Mouse (Mus musculus) embryo, embryonic 10.5 days (tissue): ENCODE measurements around the gene Pnpla2.

Experiments
- DNase-seq: peaks from one replicate; pipeline ENCODE4 v3.0.0-alpha.2; 2015; ENCODE audit warnings: low spot score

Gene Pnpla2

DNA sequence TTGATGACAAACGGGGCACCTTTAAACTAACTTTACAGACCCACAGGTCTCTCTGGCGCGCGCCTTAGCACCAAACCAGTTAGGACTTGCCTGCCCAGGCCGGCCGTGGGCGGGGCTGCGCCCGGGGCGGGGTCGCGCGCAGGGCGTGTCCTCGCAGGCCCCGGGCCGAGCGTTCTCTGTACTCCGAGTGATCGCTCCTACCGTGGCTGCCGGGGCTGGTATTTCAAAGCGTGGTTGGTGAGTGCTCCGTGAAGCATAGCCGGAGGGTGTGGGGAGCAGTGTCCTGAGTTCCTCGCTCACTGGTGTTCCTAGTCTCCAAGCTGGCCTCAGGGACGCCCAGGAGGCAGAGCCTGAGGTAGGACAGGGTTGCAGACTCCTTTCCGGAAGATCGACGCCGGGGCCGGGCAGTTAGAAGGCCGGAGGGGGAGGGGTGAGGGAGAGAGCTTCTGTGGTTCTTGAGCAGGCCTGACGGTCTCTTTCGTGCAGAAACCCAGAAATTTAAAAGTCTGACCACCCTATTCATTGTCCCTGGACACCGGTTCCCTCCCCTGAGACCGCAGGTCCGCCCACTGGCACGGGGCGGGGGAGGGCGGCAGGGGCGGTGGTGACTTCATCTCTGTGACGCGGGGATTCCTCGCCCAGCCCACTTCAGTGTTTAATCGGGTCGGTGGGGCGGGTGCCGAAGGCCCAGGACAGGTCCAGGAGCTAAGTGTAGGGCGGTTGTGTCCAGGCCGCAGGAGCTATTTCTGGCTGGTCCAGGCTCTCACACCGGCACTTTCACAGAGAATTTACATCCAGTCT lies 12.4 kb downstream of the Pnpla2 start, which contains the start of gene Cd151:
Gene Cd151, plus strand, starts transcription at position 163 of the 801 bp plus-strand sequence.
- peak; percentile 89 for DNase-seq

DNA sequence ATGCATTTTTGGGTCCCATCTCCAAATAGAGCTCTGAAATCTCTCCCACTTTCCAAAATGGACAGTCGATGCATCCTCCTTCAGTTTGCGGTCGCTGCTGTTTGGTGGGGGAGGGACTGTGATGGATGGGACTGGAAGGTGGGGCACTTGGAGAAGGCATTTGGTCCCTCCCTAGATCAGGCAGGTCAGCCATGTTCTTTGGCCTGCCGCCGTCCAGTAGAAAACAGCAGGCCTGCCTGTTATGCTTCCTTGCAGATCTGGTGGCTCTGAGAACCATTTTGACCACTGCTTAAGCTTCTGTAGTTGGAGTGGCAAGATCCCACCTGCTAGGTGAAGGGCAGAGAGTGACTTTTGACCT lies 13.1 kb downstream of the Pnpla2 start:
- DNase-seq, result no peak

DNA sequence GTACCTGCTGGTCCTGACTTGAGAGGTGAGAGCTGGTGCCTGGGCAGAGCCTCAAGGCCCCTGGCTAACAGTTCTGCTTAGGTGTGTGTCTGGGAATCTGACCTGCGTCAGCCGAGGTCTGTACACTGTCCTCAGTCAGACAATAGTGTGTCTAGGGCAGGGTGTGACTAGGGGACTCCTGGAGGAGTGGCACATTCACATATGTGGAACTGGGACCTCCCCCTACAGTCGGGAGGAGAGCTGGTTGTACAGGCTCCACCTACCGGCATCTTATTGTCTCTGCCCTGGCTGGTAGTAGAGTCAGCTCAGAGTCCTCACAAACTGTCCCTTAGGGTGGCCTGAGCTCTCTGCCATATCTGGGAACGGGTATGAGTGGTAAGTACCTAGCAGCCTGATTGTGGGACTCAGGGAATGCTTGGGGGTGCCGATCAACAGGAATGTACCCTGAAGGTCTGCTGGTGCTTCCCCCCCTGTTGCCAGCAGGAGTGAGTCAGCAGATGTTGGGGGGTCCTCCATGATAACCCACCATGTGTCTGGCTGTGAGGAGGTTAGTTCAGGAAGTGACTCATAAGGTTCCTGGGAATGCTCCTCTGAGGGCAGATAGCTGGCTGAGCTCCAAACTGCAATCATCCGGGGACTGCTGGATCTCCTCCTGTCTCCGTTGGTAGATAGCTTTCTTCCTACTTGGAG lies 13.7 kb downstream of the Pnpla2 start:
- peak; percentile 88 for DNase-seq

DNA sequence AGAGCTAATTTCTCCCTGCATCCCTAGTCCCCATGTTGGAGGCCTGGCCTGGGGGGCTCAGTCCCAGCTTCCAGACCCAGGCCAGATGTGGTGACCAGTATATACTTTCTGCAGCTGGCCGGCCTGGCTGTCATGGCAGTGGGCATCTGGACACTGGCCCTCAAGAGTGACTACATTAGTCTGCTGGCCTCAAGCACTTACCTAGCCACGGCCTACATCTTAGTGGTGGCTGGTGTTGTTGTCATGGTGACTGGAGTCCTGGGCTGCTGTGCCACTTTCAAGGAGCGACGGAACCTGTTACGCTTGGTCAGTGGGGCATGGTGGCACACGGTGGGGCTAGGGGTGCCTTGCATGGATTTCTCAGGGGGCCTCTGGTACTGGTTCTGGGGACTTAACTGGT lies 14.4 kb downstream of the Pnpla2 start:
- DNase-seq, result no peak

DNA sequence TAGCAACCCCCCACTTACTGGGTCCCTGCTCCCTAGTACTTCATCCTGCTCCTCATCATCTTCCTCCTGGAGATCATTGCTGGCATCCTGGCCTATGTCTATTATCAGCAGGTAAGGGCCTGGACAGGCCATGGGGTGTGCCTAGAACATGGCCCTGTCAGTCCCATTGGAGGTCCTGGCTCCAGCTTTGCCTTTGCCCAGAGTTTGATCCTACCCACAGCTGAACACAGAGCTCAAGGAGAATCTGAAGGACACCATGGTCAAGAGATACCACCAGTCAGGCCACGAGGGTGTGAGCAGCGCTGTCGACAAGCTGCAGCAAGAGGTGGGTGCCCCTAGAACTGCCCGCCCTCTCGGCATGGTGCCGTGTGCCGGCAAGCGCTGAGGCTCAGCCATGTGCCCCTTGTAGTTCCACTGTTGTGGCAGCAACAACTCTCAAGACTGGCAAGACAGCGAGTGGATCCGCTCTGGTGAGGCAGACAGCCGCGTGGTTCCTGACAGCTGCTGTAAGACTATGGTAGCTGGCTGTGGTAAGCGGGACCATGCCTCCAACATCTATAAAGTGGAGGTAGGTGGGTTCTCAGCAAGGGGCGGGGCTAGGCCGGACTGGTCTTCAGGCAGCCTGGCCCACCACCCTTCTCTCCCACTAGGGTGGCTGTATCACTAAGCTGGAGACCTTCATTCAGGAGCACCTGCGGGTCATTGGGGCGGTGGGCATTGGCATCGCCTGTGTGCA lies 15.1 kb downstream of the Pnpla2 start:
- no peak for DNase-seq

DNA sequence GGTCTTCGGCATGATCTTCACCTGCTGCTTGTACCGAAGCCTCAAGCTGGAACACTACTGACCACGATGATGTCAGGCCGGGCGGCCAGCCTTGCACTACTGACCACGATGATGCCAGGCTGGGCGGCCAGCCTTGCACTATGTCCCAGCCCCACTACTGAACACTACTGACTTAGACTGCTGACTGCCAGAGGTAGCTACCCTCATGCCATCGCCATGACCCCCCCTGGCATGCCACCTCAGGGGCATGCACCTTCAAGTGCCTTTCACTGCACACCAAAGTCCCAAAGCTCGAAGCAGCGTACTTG lies 15.6 kb downstream of the Pnpla2 start:
- DNase-seq, result no peak

DNA sequence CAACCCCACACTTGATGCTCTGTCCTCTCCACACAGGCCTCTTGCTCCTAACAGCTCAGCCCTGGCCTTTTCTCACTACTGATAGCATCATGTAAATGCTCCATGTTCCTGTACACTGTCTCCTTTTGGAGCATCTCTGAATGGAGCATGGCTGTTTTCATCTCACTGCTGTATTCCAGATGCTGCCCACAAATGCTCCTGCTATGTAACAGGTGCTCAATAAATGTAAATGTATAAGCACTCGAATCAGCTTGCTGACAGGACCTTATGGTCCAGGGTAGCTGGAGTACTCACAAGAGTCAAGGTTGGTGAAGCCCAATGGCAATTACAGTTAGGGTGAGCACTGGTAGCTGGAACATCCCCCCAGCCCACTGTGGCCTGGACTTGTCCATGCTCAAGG lies 16.2 kb downstream of the Pnpla2 start:
- DNase-seq, result no peak

DNA sequence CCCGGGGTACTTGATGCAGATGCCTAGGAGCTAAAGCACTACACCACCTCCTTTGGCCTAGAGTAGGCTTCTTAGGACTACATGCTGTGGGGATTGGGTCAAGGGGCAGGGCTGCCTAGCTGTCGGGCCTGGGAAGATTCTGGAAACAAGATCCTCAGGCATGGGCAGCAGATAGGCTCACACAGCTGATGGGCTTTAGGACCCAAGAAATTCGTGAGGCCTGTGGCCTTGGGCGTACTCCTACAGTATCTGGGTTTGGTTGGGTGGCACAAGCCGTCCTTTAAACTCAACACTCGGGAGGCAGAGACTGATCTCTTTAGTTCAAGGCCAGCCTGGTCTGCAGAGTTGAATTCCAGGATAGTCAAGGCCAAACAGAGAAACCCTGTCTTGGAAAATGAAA lies 17.2 kb downstream of the Pnpla2 start:
- DNase-seq, result no peak

DNA sequence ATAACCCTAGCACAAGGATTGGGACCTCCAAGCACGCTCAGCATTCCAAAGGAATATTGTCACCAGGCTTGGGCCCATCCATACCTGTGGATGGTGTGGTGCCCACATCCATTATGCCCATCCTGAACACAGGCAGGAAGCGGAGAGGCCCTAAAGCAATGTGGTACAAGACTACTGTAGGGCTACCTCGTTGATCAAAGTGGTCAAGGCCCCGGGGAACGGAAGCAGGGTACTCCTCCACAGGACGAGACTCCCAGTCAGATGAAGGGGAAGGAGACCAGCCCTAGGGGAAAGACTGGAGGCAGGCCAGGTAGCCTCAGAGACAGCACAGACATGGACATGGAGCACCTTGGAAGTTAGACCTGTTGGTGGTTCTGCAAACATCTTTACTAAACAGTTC lies 17.8 kb downstream of the Pnpla2 start:
- DNase-seq, result no peak

DNA sequence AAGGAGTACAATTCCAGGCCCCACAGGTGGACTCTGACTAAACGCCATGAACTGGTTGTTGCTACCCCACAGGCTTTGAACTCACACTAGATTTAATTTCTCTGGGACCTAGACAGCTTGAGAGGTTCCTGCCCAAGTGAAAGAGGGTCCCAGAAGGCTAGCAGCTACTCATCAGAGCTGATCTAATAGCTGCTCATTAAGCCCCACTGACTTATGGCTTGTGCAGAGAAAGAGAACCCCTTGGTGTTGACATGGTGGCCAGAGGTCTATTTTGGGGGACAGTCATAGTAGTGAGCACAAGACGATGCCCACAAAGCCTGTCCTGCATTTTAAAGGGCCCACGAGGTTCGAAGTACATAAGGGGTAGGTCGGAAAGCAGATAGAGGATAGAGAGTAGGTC lies 19.2 kb downstream of the Pnpla2 start:
- no peak for DNase-seq

DNA sequence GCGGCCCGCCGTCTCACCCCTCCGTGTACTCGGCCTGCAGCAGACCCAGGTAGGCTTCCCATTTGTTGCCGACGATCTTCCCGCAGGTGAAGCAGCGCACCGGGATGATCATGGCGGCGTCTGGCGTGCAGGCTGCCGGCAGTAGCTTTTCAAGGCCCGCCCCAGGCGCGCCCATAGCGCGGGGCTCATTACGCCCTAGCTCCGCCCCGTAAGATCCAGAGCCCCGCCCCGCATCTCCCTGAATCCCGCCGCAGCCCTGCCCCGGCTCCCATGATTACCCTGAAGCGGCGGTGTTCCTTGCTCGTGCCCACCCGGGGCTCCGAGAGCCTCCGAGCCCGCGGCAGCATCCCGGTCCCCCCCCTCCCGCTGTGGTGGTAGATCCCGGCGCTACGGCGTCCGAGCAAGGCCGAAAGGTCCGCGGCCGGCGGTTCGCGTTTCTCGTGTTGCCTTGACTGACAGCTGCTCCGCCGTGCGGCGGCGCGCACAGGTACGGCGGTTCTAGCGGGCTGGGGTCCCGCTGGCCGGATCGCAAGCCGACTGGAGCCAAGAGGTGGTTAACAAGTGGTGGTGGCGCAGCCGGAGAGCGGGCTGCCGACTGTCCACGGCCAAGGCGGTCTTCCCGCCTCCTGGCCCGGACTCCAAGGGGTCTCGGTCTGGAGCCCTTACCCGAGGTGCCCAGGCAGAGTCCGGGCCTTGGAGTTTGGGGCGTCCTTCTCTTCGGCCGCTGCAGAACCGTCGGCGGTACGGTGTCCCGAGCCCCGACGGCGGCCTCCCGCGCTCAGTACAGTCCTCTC lies 20.2 kb downstream of the Pnpla2 start, which contains the start of the genes Polr2l and Tspan4:
Gene Polr2l, minus strand, starts transcription at position 122 of the 794 bp plus-strand sequence.
Gene Tspan4, plus strand, starts transcription at position 230 of the 794 bp plus-strand sequence.
- DNase-seq, result peak; percentile 89

DNA sequence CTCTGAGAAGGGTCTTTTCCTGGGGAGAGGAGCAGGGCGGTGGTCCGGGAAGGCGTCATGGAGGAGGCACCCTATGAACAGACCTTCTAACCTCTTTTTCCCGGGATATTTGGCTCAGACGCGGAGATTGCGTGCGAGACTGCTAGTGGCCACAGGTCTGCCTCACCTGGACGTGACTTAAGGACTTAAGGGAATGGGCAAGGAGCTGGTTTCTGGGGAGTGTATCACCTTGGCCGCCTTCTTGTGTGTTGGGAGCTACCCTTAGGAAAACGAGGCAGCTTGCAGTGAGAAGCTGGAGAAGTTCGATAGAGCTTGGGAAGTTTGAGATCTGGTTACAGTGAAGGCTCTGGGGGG lies 20.8 kb downstream of the Pnpla2 start:
- no peak for DNase-seq

DNA sequence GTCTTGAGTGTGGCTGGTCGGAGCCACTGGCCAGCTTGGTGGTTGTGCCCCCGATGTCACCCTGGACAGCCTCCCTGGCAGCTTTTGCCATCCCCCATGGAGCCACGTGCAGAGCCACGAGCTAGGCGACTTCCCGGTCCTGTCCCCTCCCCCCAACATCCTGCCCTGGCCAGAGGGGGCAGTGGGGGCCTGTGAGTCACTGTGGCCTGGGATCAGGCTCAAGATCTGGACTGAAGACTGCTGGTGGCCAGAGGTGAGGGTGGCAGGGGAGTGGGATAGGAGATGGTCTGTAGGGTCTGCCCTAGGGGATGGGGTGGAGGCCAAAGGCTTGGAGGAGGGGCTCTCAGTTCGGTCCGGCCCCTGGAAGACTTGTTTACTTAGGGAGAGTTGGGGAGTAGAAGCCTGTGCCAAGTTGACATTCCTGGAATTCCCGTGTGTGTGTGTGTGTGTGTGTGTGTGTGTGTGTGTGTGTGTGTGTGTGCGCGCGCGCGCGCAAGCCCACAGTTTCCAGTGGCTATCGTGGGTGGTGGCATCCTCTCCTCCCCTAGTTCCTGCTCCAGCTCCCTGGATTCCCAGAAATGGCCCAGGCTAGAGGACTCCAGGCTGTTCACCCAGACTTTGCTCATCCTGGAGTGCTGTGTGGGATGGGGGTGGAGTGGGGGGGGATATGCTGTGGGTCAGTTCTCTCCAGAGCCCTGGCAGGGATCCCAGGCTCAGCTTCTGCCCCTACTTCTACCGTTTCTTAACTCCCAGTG lies 21.4 kb downstream of the Pnpla2 start:
- DNase-seq, result peak; percentile 69

DNA sequence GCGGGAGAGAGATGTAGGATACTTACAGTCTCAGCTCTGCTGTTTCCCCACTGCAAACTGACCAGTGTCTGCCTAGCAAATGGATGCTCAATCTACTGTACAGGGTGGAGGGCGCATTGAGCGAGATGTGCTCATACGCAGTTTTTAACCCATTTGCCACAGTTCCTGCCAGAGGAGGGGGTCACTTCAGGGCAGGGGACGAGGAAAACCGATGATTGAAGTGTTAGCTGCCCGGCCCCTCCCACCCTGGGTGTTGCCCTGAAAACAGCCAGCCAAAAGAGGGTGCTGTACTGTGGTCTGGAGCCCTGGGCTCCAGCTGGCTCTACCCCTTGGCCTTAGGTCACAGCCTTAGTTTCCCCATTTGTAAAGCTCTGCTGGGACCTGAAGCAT lies 22.0 kb downstream of the Pnpla2 start:
- no peak for DNase-seq

DNA sequence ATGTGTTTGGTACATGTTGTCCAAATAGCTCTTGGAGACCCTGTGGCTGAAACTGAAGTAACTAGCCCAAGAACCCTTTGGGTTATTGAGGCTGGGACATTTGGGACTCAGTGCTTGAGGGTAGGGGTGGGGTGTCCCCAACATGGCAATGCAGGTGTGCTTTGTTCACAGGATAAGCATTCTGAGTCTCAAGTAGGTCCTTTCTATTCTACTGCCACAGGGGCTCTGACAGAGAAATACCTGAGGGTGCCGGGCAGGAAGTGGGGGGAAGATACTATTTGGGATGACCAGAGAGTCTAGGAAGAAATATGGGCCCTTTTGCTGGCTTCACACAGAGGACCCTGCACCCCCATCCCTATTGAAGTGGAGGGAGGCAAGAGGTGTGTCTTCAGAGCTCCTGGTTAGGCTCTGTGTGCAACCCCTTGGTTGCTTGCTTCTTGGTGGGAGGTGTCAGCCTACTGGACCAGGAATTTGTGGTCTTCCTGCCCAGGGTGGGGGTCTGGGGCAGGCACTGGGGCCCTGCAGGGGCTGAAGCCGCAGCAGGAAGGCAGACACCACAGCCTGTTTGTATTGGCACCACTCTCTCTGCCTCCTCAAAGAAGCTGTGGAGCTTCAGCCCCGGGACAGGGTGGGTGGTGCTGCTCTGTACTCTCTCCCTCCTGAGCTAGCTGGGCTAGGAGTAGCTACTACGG lies 22.7 kb downstream of the Pnpla2 start:
- DNase-seq, result no peak

DNA sequence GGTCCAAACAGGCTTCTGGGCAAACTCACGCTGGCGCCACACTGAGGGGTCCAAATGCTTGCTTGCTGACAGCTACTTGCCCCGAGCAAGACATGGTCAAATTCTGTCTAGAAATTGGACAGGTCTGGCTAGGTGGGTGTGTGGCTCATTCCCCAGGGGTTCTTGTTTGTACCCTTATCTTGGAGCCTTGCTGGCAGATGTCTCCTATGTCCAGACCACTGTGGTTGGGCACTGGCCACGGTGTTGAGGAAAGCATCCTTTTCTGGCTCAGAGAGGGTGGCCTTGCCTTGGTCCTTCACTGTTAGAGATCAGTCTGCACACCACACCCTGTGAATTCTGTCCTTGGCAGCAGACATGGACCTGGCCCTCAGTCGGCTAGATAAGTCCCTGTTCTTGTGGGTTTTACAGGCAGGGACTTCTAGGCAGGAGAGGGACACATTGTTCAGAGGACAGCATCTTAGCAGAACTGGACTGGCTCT lies 23.3 kb downstream of the Pnpla2 start:
- no peak for DNase-seq

DNA sequence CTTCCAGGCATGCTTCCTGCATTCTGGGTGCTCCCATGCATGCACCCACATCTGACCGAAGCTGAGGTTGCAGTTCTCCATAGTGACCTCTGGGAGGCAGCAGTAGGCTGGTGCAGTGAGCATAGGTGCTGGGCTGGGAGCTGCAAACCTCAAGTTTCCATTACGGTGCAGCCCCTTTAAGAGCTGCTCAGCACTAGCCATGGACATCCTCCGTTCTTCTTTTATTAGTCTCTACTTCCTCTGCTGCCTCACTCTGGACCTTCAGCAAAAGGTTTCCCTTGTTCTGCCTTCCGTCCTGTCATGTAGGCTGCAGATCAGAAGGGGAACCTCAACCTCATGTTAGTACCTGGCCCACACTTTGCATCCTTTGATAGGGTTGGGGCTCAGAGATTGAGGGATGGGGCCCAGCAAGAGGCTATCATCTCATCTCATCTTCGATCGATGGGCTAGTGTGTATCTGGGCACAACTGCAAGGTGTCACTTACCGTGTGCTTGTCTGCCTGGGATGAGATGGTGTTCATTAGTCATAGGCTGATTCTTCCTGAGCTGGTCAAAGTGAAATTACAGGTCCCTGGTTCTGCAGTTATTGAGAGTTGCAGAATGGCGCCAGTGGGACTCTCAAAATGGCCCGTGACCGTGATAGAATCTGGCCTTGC lies 26.0 kb downstream of the Pnpla2 start:
- peak; percentile 85 for DNase-seq

DNA sequence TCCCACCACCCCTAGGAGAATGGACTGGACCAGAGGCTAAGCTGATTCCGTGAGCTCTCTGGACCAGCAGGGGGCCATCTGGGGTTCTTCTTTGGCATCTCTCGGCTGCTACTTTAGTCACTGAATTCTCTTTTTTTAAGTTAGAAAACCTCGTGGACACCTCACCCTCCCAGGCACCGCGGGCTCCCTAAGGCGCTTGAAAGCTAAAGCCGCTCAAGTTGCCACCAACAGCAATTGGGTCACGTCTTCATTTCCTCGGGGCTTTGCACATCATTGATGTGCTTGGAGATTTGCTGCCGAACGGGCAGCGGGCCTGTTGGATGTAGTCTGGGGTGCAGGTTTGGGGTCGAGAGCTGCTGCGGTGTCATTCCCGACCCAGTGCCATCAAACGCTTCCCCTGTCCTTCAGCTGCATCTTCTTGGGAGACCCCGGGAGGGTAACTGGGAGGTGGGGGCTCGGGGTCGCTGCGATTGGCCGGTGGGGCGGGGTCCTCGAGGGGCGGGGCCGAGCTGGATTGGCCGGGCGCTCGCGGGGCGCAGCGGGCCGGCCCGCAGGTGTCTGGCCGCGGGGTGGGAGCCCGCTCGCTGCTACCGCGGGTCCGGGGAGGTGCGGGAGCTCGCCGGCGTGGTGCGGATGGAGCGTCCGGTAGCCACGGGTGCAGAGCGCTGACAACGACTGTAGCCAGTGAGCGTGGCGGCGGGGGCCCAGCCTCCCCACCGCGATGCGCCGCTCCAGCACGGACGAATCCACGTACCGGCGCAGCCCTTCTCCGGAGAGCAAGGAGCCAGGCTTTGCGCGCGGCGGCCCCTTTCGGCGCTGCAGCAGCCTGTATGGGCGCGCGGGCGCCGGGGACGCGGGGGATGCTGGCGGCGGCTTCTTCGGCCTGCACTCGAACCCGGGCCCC lies 26.8 kb downstream of the Pnpla2 start:
- DNase-seq, result peak; percentile 81

DNA sequence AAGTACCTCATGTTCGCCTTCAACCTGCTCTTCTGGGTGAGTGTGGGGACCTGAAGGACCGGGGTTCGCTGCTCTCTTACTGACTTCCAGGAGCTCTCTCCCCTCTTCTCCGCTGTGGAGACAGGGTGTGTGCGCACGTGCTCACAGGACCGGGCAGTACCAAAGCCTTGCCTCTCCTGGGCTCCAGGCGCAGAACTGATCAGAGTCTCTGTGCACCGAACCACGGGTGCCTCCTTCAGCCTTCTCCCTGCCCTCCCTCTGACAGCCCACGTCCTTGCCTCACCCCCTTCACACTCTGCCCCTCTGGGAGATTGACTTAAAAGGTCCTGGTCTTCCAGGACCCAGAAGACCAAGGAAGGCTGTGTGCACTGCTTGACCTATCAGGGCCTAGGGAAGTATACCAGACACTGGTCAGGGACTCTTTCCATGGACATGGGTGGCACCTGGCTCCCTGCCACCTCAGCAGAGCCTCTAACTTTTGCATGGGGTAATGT lies 27.6 kb downstream of the Pnpla2 start:
- no peak for DNase-seq
